Mouse (Mus musculus): ENCODE data around the gene Scpep1.

- TF ChIP-seq POLR2A (IDR thresholded peaks at IDR 0.05; ENCODE audit: low read depth, low read length) (no peak), CTCF (IDR thresholded peaks at IDR 0.05; ENCODE audit: borderline replicate concordance, insufficient read depth, low read length) (no peak)
These were observed 17.4 kb downstream of the Scpep1 start for GRCm38 (mm10) chr11:88937886-88938285.

Data from embryonic fibroblast, embryonic 13.5 days (primary cell).